Mouse (Mus musculus): Measurements from ENCODE around the gene Ncoa7. TPM values are rescaled to one million over a fixed set of nuclear protein-coding genes. Genes with fewer than 3 reads are reported as not detected.
"Not testable (repeated sequence)": the region's sequence is repeated elsewhere in the genome, so short reads cannot be mapped to it uniquely, and the experiment has no call there.

The Ncoa7 gene
- total RNA-seq, 2 experiments from 2014 or later, result 6.4 TPM

- intact Hi-C loops (cut with DNase I), result no loop called here
- DNase-seq, result no peak
Measured at GRCm38 (mm10) chr10:30702663-30703062, 100.5 kb downstream of the Ncoa7 start.

- DNase-seq, result no peak
- intact Hi-C loops (cut with DNase I), result no loop called here
Measured at GRCm38 (mm10) chr10:30686862-30687261, 116.3 kb downstream of the Ncoa7 start.

GRCm38 (mm10) chr10:30683449-30683848 lies 119.7 kb downstream of the Ncoa7 start:
- DNase-seq, result no peak
- intact Hi-C loops (cut with DNase I), result no loop called here

GRCm38 (mm10) chr10:30679756-30680155 lies 123.4 kb downstream of the Ncoa7 start:
- intact Hi-C loops (cut with DNase I), result no loop called here
- no peak for DNase-seq

- intact Hi-C loops (cut with DNase I), result no loop called here
- DNase-seq, result no peak
Measured at GRCm38 (mm10) chr10:30678051-30678450, 125.1 kb downstream of the Ncoa7 start.

- intact Hi-C loops (cut with DNase I), result no loop called here
Measured at GRCm38 (mm10) chr10:30674825-30675224, 128.3 kb downstream of the Ncoa7 start.

GRCm38 (mm10) chr10:30666580-30666979 lies 136.5 kb downstream of the Ncoa7 start:
- intact Hi-C loops (cut with DNase I), result loop anchor here (5.0 kb wide), 1 partner anchor 146 kb away; no protein-coding TSS in a partner anchor
- DNase-seq, result no peak

More at GRCm38 (mm10) chr10:30674825-30675224, 128.3 kb downstream of the Ncoa7 start:
- DNase-seq, result no peak

GRCm38 (mm10) chr10:30660564-30661328 lies 142.4 kb downstream of the Ncoa7 start:
- intact Hi-C loops (cut with DNase I), result no loop called here
- DNase-seq, result no peak

- intact Hi-C loops (cut with DNase I), result no loop called here
- no peak for DNase-seq
Measured at GRCm38 (mm10) chr10:30655655-30656054, 147.5 kb downstream of the Ncoa7 start.

- DNase-seq, result no peak
- intact Hi-C loops (cut with DNase I), result no loop called here
Measured at GRCm38 (mm10) chr10:30647681-30648080, 155.4 kb downstream of the Ncoa7 start.

GRCm38 (mm10) chr10:30638216-30638615 lies 164.9 kb downstream of the Ncoa7 start:
- intact Hi-C loops (cut with DNase I), result no loop called here

GRCm38 (mm10) chr10:30636474-30637154 lies 166.5 kb downstream of the Ncoa7 start:
- DNase-seq; intact Hi-C loops (cut with DNase I): not testable (repeated sequence)

More at GRCm38 (mm10) chr10:30638216-30638615, 164.9 kb downstream of the Ncoa7 start:
- DNase-seq, result no peak

- no peak for DNase-seq
- intact Hi-C loops (cut with DNase I), result no loop called here
Measured at GRCm38 (mm10) chr10:30632718-30633117, 170.4 kb downstream of the Ncoa7 start.

GRCm38 (mm10) chr10:30629977-30630376 lies 173.1 kb downstream of the Ncoa7 start:
- intact Hi-C loops (cut with DNase I), result no loop called here
- no peak for DNase-seq

- intact Hi-C loops (cut with DNase I), result no loop called here
Measured at GRCm38 (mm10) chr10:30629513-30629912, 173.6 kb downstream of the Ncoa7 start, which contains the start of gene Hint3. Hint3 (minus strand) TSS chr10:30629632.

GRCm38 (mm10) chr10:30628444-30628843 lies 174.7 kb downstream of the Ncoa7 start:
- intact Hi-C loops (cut with DNase I); DNase-seq: not testable (repeated sequence)

More at GRCm38 (mm10) chr10:30629513-30629912, 173.6 kb downstream of the Ncoa7 start, which contains the start of gene Hint3:
- DNase-seq, result no peak

- intact Hi-C loops (cut with DNase I), result no loop called here
- DNase-seq, result no peak
Measured at GRCm38 (mm10) chr10:30627548-30627947, 175.6 kb downstream of the Ncoa7 start.

GRCm38 (mm10) chr10:30624161-30625019 lies 178.7 kb downstream of the Ncoa7 start:
- intact Hi-C loops (cut with DNase I), result loop anchor here (5.0 kb wide), 1 partner anchor 188 kb away; no protein-coding TSS in a partner anchor
- no peak for DNase-seq

- no peak for DNase-seq
- intact Hi-C loops (cut with DNase I), result loop anchor here (5.0 kb wide), 1 partner anchor 189 kb away; no protein-coding TSS in a partner anchor
Measured at GRCm38 (mm10) chr10:30622928-30623327, 180.2 kb downstream of the Ncoa7 start.

GRCm38 (mm10) chr10:30618918-30619210 lies 184.3 kb downstream of the Ncoa7 start:
- intact Hi-C loops (cut with DNase I), result no loop called here
- DNase-seq, result no peak

Measured in heart, postnatal 14 days (tissue).